Mouse (Mus musculus): Measurements from ENCODE around the gene Cfap97. TPM values are rescaled to one million over a fixed set of nuclear protein-coding genes. Genes with fewer than 3 reads are reported as not detected.

Gene Cfap97
- polyA plus RNA-seq, 1 experiment from 2014 or later, result 21.9 TPM

Other genes starting within 250 kb of the Cfap97 start
- gene Ccdc110, start 217.2 kb upstream of the Cfap97 start, polyA plus RNA-seq (2014; fragmentation: Nextera tagmentation; extraction: Ambion mirVana), result not detected in 2 replicates
- gene 1700029J07Rik, start 176.5 kb upstream of the Cfap97 start, polyA plus RNA-seq (2014; fragmentation: Nextera tagmentation; extraction: Ambion mirVana), result 3.9 and 4.2 TPM in 2 replicates
- gene Ufsp2, start 176.2 kb upstream of the Cfap97 start, polyA plus RNA-seq (2014; fragmentation: Nextera tagmentation; extraction: Ambion mirVana), result 54.1 and 55.7 TPM in 2 replicates
- 0.36 and 0.38 TPM in 2 replicates for gene Lrp2bp, start 152.5 kb upstream of the Cfap97 start, polyA plus RNA-seq (2014; fragmentation: Nextera tagmentation; extraction: Ambion mirVana)
- gene Ankrd37, start 146.1 kb upstream of the Cfap97 start, polyA plus RNA-seq (2014; fragmentation: Nextera tagmentation; extraction: Ambion mirVana), result 19.2 and 20.6 TPM in 2 replicates
- gene Snx25, start 388 bp downstream of the Cfap97 start, polyA plus RNA-seq (2014; fragmentation: Nextera tagmentation; extraction: Ambion mirVana), result 5.7 and 7.9 TPM in 2 replicates
- 486 and 529 TPM in 2 replicates for gene Slc25a4, start 59.5 kb downstream of the Cfap97 start, polyA plus RNA-seq (2014; fragmentation: Nextera tagmentation; extraction: Ambion mirVana)
- 0.60 and 1.1 TPM in 2 replicates for gene Helt, start 142.9 kb downstream of the Cfap97 start, polyA plus RNA-seq (2014; fragmentation: Nextera tagmentation; extraction: Ambion mirVana)

Data from hindbrain, embryonic 11.5 days (tissue).